Mouse (Mus musculus): Measurements from ENCODE around the gene Phf23.
"Not testable (repeated sequence)": the region's sequence is repeated elsewhere in the genome, so short reads cannot be mapped to it uniquely, and the experiment has no call there.

Phf23 gene

GRCm38 (mm10) chr11:70001159-70001558 lies 5.6 kb downstream of the Phf23 start:
- DNase-seq, result no peak

DNA sequence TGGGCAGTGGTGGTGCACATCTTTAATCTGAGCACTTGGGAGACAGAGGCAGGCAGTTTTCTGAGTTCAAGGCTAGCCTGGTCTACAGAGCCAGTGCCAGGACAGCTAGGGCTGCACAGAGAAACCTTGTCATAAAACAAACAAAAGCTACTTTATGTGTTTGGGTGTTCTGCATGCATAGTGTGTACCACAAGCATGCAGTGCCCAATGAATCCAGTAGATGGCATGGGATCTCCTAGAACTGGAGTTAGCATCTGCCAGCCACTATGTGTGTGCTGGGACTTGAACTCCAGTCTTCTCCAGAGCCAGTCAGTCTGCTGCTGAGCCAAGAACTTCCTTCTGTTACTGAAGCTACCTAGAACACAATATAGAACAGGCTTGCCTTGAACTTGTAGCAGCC lies 6.3 kb downstream of the Phf23 start:
- DNase-seq, result peak in 1 of 2 experiments; percentile 58

GRCm38 (mm10) chr11:70002471-70002870 lies 6.9 kb downstream of the Phf23 start:
- DNase-seq, result no peak

GRCm38 (mm10) chr11:70005521-70005920 lies 9.9 kb downstream of the Phf23 start:
- DNase-seq, result no peak

DNA sequence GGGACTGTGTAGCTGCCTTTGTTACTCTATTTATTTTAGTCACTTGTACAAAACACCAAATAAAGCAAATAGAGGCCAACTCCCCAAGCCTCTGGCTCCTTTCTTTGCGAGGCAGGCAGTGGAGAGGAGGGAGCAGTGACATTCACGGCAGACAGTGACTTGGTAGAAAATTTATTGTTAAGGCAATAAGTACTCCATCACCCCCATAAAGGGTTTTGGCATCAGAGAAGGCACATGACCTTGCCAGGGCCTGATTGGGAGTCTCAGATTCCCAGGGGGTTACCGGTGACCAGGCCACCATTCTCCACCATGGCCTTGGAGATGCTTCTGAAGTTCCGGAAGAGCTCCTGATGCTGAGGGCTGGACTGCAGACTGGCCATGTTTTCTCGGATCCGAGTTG lies 14.5 kb downstream of the Phf23 start:
- DNase-seq, result no peak

DNA sequence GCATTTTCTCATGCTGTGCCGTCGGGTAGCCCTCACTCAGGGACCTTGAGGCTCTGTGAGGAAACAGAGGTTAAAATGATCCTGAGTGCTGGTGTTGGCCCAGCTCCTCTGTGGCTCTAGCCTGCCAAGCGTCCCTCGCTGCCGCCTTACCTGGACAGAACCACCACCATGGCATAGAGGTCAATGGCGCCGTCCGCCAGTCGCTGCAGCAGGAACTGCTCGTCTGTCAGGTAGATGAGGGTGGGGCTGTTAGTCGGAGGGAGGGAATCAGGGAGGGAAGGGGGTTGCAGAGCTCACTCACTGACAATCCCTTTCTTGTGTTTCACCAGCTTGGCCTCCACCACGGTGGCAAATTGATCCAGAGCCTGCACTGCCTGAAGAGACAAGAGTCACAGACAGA lies 15.0 kb downstream of the Phf23 start:
- DNase-seq, result no peak

GRCm38 (mm10) chr11:70010961-70011360 lies 15.4 kb downstream of the Phf23 start:
- DNase-seq, result no peak

DNA sequence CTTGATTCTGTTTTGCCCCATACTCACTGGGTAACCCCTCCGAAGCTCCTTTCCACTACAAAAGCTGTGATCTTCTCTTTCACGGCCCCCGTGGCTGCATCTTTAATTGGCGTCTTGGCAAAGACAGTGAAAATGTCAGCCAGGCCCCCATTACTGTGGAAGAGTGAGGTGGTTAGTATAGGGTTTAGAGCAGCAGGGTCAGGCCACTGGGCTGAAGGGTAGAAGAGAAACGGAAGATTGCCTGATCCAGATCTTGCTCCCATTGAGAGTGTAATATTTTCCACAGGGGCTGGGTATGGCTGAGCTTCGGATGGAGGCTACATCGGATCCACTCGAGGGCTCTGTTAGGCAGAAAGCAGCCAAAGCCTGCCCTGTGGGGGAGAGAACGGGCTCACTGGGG lies 17.4 kb downstream of the Phf23 start:
- DNase-seq, result no peak

GRCm38 (mm10) chr11:70013408-70013807 lies 17.8 kb downstream of the Phf23 start:
- no peak for DNase-seq

DNA sequence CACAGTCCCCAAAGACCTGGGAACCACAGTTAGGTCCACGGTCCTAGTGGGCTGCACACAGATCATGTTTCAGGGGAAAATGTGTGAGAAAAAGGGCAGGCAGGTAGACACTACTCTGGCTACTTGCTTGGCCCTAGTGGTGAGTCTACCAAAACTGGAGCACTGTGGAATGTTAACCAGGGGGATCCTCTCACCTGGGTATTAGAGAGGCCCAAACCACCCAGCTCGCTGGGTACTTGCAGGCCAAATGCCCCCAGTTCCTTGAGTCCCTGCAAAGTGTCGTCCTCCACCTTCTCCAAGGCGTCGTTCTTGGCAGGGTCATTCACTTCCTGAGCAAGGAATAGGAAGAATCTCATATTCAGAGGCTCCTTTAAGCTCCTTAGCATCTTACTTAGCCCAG lies 18.5 kb downstream of the Phf23 start:
- no peak for DNase-seq

DNA sequence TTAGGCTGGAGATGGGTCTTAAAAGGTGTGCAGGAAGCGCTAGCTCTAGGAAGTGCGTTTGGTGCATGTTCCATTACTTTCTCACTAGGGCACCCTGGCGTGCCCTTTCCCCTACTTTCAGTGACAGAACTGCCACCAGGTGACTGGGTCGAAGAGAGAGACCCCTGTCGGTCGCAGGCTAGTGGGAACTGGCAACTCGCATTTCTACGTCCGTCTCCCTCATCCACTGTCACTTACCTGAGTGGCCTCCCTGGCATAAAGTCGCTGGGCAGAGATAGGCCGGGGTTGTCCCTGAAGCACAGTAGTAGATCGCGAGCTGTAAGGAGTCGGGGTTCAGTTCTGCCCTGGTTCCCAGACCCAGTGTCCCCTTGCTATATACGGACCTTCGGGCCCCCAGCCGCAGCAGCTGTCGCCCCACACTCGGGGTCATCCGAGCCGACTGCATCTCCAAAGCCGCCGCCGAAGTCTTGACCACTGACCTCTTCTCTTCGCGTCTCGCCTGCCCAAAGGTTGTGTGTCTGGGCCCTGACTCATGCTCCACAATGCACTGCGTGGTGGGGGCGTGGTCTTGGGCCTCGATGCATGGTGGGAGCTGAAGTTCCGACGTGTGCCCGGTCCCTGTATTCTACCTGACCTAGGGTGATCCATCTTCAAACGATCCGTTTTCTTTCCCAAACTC lies 19.4 kb downstream of the Phf23 start, which contains the start of gene Acadvl:
Gene Acadvl (minus strand): TSS at position 532 of the 679 bp plus-strand sequence.
- peak; percentile 92 to 93 for DNase-seq

DNA sequence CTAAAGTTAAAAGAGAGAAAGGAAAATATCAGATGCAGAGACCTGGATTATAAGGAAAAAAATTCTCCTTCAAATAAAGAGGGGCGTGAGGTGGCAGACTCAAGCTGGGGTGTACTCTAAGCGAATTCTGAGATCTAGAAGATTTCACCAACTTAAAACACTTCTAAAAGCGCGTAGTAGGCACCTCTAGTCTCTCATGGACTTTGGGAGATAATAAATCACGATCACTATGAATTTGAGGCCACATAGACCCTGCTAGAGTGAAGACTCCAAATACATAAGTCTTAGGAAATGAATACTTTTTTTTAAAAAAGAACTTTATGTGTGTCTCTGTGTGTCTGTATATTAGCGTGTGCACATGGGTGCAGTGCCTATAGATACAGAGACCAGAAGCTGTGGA lies 20.1 kb downstream of the Phf23 start:
- no peak for DNase-seq

DNA sequence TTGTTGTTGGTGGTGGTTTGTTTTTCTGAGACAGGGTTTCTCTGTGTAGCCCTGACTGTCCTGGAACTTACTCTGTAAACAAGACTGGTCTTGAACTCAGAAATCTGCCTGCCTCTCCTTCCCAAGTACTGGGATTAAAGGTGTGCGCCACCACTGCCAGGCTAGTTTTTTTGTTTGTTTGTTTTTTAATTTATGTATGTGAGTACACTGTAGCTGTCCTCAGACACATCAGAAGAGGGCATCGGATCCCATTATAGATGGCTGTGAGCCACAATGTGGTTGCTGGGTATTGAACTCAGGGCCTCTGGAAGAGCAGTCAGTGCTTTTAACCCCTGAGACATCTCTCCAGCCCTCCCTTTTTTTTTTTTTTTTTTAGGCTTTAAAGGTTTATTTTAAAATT lies 20.6 kb downstream of the Phf23 start:
- DNase-seq, result not testable (repeated sequence)

GRCm38 (mm10) chr11:70016669-70017068 lies 21.1 kb downstream of the Phf23 start, which contains the start of gene Dlg4:
Gene Dlg4 (plus strand): TSS chr11:70016942.
- no peak for DNase-seq

DNA sequence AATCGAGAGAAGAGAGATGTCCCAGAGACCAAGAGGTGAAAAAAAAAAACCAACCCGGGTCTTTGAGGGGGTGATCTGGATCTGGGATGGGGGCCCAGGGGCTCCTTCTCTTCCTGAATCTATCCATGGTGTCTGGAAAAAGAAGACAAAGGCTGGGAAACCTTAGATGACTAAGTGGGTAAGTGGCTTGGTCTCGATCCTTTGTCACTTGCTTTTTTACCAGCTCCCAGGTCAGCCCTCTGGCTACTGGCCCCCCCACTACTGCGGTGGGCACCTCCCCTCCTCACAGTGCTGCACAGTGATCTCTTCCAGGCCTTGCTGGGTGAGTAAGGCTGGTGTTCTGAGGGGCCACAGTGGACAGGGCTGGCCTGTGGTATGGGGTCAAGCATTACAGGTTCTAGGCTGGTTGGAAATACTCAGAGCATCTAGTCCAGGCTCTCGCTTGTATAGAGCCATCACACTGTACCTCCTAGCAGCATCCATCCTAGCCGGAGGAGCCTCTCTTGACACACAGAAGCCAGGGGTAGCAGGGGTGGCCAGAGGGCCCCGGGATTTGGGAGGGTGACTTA lies 21.7 kb downstream of the Phf23 start:
- DNase-seq, result no peak

GRCm38 (mm10) chr11:70018131-70018990 lies 22.8 kb downstream of the Phf23 start:
- no peak for DNase-seq

DNA sequence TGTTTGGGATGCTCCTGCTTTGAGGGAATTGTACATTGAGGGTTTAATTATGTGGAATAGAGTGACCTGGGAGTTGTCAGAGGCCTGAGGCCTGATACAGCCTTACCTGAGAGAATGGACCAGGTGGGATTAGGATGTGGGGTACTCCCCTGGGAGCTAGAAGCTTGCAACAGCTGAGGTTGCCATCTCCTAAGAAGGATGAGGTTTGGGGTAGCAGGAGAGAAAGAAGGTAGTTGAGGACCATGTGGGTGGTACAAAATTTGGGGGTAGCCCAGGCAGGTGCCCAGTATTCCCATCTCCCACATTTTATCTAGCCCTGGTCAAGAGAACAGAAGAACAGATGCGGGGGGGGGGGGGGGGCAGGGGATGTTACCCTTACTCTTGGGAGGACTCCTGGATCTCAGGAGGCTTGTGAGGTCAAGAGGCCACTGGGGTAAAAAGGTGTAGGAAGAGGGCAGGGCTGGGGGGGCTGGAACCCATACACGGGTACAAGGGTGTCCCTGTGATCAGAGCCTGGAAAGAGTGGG lies 24.0 kb downstream of the Phf23 start:
- no peak for DNase-seq

DNA sequence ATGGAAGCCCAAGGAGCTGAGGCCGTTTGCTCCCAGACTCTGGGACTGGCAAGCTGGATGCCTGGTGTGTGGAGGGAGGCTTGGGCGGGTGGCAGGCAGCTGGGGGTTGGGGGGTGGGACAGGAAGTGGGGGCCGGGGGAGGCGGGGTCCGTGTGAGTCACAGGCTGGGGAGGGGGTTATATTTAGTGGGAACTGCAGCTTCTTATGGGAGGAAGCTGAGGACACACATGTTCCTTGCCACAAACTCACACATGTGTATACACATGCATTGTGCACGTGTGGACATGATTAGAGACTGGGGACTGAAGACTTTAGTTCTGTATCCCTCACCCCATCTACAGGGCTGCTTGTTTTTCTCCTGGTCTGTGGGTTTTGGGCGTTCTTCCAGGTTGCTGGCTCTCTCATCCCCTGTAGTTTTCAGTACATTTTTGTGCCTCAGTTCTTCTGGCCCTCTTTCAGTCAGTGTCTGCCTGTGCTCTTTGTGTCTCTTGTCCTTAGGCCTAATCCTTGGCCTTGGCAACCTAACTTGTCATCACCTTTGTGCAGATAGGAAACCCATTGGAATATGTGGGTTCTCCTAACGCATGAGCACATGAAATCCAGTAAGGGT lies 24.6 kb downstream of the Phf23 start:
- DNase-seq, result no peak

DNA sequence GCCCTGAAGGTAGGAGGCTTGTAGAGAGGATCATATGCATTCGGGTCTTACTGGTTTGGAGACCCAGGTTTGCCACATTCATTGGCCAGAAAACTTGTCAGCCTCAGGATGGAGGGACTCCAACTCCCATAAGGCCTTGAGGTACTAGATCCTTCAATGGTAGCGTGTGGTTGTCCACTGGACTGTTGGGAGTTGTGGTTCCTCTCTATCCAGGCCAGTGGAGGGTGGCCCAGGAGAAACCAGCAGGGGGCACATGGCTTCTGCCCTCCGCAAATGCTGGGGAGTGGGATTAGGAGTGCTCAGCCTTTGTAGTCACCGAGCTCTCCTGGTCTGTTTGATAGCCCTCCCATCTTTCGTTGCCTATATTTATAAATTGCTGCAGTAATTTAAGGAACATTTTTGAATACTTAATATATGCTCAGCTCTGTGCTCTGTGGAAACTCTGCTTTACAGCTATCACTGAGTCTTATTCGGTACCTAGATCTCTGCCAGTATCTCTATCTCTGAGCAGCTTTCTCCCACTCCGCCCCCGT lies 25.2 kb downstream of the Phf23 start:
- peak; percentile 80 to 82 for DNase-seq

GRCm38 (mm10) chr11:70021264-70022132 lies 25.9 kb downstream of the Phf23 start:
- peak; percentile 97 to 98 for DNase-seq

DNA sequence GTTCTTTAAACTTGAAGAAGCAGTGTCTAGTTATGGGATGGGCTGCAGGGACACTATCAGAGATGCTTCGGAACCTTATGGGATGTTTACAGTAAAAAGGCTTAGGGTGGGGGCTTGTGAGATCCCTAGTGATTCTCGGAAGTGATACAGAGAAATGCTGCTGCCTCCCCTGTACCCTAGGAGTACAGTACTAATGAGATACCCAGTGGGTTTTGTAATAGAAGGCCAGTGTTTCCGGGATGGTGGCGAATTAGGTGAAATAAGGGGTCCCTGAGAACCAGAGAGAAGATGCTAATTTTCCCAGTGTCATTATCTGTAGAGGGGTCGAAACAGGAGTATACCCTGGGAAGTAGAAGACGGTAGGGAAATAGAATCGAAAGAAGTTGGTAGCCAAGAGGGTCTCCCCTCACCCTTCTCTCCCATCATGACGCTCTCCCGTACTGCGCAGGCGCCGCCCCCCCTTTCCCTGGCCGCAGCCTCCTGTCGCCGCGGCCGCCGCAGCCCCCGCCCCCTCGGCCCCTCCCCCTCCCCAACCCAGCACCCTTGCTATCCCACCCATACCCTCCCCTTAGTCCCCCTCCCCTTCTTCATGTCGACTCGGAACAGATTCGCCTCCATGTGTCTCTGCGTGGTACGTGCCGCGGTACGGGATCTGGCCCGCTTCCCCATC lies 28.0 kb downstream of the Phf23 start:
- no peak for DNase-seq

All from kidney, adult 8-10 months (tissue).